Mouse (Mus musculus) hindbrain, embryonic 13.5 days (tissue): Measurements from ENCODE around the gene Naa25. TPM values are rescaled to one million over a fixed set of nuclear protein-coding genes. Genes with fewer than 3 reads are reported as not detected.

ENCODE experiments used
- ATAC-seq: fragments of 200-750 bp; cut with Nextera tagmentation; 2 replicates; pipeline ENCODE4 v1.8.0; 2017; ENCODE audit warnings: moderate TSS enrichment; ENCODE audit not compliant: low FRiP score
- H3K27ac ChIP-seq: fragments of 300-500 bp; sonication (generic); 2 replicates; pipeline ENCODE4 v1.5.1; 2015; ENCODE audit warnings: inconsistent platforms, mild to moderate bottlenecking, moderate library complexity
- H3K27me3 ChIP-seq: fragments of 300-500 bp; sonication (generic); 2 replicates; pipeline ENCODE4 v1.6.1; 2015; ENCODE audit warnings: mild to moderate bottlenecking, inconsistent platforms
- H3K36me3 ChIP-seq: fragments of 300-500 bp; sonication (generic); 2 replicates; pipeline ENCODE4 v1.6.1; 2015; ENCODE audit warnings: mild to moderate bottlenecking, inconsistent platforms
- H3K4me1 ChIP-seq: fragments of 300-500 bp; sonication (generic); replicated peaks from 2 replicates; pipeline ENCODE4 v1.6.1; 2015; ENCODE audit warnings: inconsistent platforms
- H3K4me2 ChIP-seq: fragments of 300-500 bp; sonication (generic); 2 replicates; pipeline ENCODE4 v1.6.1; 2015; ENCODE audit warnings: inconsistent platforms, mild to moderate bottlenecking, moderate library complexity
- H3K4me3 ChIP-seq: fragments of 300-500 bp; sonication (generic); 2 replicates; pipeline ENCODE4 v1.5.1; 2015; ENCODE audit warnings: mild to moderate bottlenecking, inconsistent platforms
- H3K9ac ChIP-seq: fragments of 300-500 bp; sonication (generic); 2 replicates; pipeline ENCODE4 v1.6.1; 2015; ENCODE audit warnings: mild to moderate bottlenecking, inconsistent platforms
- H3K9me3 ChIP-seq: fragments of 300-500 bp; sonication (generic); 2 replicates; pipeline ENCODE4 v1.6.1; 2016; ENCODE audit warnings: inconsistent platforms
- WGBS: fragments of 180-500 bp; shearing (Covaris S2); methylation state at CpG from one replicate; pipeline ENCODE4 v1.1.7; 2015; 5-methylcytosine and 5-hydroxymethylcytosine counted together
- polyA plus RNA-seq: library from polyadenylated mRNA; unstranded; fragments of >200 nt; fragmentation: Nextera tagmentation; extraction: Ambion mirVana; gene quantifications from 2 replicates; pipeline ENCODE4 v1.2.1, GENCODE M21; 2015

Naa25 gene
- polyA plus RNA-seq, 1 experiment from 2014 or later, result 47.7 TPM

DNA sequence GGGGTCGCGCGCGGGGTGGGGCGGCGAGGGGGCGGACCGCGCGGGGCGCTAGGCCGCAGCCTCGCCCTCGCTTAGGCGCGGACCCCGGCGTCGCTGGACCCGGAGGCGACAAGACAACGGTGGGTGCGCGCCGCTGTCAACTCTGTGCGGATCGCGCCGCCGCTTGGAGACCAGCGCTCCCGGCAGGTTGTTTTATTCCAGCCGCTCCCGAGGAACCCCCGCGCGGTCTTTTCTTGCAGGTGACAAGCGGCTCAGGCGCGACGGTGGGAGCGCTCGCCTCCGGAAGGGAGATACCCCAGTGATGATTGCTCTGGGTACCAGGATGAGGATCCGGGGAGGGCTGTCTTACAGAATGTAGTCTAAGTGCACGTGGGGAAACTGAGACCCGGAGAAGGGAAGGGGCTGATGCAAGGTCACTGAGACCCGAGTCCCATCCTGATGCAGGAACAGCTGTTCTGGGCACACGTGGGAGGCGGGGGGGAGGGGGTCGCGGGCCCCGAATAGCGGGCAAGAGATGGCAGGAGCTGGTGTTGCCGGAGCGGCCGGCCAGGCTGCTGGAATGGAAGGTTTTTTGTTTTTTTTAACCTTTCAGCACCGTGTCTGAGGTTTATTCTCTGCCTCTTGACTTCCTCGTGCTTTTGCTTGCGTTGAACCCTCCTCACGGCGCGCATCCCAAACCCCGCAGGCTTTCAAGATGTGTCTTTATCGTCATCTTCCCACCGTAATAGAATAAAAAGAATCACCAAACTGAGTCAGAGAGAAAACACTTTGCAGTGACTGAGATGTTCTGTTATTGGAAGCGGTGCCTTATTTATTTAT, 619 bp downstream of the Naa25 start:
- Histone ChIP-seq H3K4me3 (peak overlapping the region; percentile 95), H3K4me1 (peaks cover 28% of the 10 kb centered on the region)

DNA sequence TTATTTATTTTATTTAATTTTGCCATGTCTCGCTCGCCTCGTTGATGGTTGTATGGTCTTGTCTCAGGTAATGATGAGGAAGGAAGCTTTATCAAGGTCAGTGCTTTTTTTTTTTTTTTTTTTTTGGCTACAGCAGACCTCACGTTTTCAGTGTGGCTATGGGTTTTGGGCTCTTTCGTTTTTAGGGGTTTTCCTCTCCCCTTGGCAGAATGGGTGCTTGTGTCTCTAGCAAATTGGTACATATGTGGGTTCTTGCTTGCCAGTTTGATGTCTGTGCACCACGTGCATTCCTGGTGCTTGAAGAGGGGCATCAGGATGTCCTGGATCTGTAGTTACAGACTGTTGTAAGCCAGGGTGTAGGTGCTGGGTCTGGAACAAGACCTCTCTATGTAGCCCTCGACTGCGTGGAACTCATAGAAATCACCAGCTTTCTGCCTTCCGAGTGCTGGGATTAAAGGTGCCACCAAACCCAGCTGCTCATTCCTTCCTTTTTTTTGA, 1.3 kb downstream of the Naa25 start:
- WGBS, result 66% methylated on average over 9 of the region's 9 CpGs
- H3K9me3 ChIP-seq, result no peaks in the 10 kb centered on the region
- peak overlapping the region; percentile 93 for H3K4me2 ChIP-seq
- H3K4me1 ChIP-seq, result peaks cover 28% of the 10 kb centered on the region
- no peak overlapping the region for H3K27ac ChIP-seq
- peak overlapping the region; percentile 94 for H3K9ac ChIP-seq
- peaks cover 4% of the 10 kb centered on the region for H3K36me3 ChIP-seq
- ATAC-seq, result no peak
- H3K27me3 ChIP-seq, result no peaks in the 10 kb centered on the region
- H3K4me3 ChIP-seq, result peak overlapping the region; percentile 95

More for the DNA sequence above, 619 bp downstream of the Naa25 start:
- peak overlapping the region; percentile 93 for H3K4me2 ChIP-seq
- peaks cover 4% of the 10 kb centered on the region for H3K36me3 ChIP-seq
- WGBS, result under 1% methylated on average over 67 of the region's 67 CpGs
- no peaks in the 10 kb centered on the region for H3K27me3 ChIP-seq
- peak; percentile 83 for ATAC-seq
- peak overlapping the region; percentile 94 for H3K9ac ChIP-seq
- no peaks in the 10 kb centered on the region for H3K9me3 ChIP-seq
- H3K27ac ChIP-seq, result peak overlapping the region; percentile 77

DNA sequence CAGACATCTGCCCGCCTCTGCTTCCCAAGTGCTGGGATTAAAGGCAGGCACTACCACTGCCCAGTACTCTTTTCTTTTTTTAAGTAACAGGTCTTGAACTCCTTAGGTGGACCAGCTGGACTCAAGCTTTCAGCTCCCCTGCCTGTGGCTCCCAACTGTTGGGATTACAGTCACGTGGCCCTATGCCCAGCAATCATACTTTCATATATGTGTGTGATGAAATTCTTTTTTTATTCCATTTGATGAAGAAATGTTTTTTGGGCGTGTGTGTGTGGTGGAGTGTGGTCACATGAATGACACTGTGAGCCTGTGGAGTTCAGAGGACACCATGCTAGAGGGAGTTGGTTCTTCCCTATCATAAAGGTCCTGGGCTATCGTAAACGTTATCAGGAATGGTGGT, 1.8 kb downstream of the Naa25 start:
- Histone ChIP-seq H3K4me2 (peak overlapping the region; percentile 93), H3K27me3 (no peaks in the 10 kb centered on the region), H3K27ac (no peak overlapping the region), H3K9me3 (no peaks in the 10 kb centered on the region), H3K4me1 (peaks cover 28% of the 10 kb centered on the region), H3K9ac (peak overlapping the region; percentile 94), H3K36me3 (peaks cover 4% of the 10 kb centered on the region), H3K4me3 (peak overlapping the region; percentile 95)
- 93% methylated on average over 5 of the region's 5 CpGs for WGBS
- no peak for ATAC-seq

DNA sequence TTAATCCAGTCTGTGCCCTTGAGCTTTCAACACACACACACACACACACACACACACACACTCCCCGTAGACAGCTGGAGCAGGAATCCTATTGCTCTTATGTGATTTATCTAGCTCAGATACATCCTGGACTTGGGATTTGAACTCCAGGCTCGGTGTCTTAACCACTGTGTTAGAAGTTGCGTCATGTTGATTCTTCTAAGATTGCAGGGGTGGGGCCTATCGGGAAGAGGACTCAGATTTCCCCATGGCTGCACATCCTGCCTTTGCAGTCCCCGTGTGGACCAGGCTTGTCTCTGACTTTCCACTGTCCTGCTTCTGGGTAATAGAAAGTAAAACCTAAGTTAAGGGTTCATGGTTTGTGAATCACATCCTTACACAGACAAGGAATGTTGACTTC, 2.3 kb downstream of the Naa25 start:
- Histone ChIP-seq H3K27me3 (no peaks in the 10 kb centered on the region), H3K9ac (no peak overlapping the region), H3K4me2 (no peak overlapping the region), H3K36me3 (peaks cover 4% of the 10 kb centered on the region), H3K4me3 (no peak overlapping the region), H3K27ac (no peak overlapping the region), H3K4me1 (peaks cover 28% of the 10 kb centered on the region), H3K9me3 (no peaks in the 10 kb centered on the region)
- no peak for ATAC-seq
- WGBS, result 74% methylated on average over 5 of the region's 5 CpGs

DNA sequence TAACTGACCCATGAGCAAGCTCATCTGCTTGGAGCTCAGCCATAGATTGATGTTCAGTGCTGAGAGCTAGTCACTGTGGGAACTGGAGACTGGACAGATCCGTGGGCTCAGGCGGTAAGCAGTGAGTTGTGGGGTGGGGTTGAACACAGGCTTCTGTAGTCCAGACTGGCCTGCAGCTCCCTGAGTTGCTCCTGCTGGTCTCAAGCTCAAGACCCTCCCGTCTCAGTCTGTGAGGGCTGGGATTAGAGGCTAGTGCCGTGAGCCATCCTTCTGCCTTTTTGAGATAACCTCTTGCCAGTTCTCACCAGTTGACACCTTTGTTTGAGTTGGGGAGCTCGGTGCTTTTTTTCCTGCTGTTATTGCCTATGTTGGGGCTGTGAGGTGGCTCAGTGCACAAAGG, 3.1 kb downstream of the Naa25 start:
- no peak overlapping the region for H3K4me3 ChIP-seq
- H3K36me3 ChIP-seq, result peaks cover 4% of the 10 kb centered on the region
- H3K9me3 ChIP-seq, result no peaks in the 10 kb centered on the region
- H3K4me1 ChIP-seq, result peaks cover 28% of the 10 kb centered on the region
- no peaks in the 10 kb centered on the region for H3K27me3 ChIP-seq
- no peak overlapping the region for H3K27ac ChIP-seq
- WGBS, result 86% methylated on average over 5 of the region's 5 CpGs
- H3K9ac ChIP-seq, result no peak overlapping the region
- ATAC-seq, result no peak
- H3K4me2 ChIP-seq, result no peak overlapping the region

DNA sequence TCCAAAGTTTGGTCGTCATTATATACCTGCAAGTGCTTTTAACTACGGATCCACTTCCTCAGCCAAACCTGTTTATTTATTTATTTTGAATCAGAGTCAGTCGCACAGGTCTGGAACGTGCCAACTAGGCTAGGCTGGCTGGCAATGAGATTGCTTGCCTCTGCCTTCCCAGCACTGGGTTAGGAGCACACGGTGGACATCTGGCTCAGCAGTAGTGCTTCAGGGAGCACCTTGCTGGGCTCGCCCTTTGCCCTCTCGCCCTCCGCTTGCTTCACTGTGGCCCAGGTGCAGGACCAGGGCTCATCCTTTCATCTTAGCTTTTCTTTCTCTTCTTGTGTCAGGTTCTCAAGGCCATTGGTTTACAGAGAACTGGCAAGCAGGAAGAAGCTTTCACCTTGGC, 10.1 kb downstream of the Naa25 start:
- Histone ChIP-seq H3K4me1 (no peaks in the 10 kb centered on the region), H3K4me3 (no peak overlapping the region), H3K36me3 (peaks cover 57% of the 10 kb centered on the region), H3K4me2 (no peak overlapping the region), H3K27ac (no peak overlapping the region), H3K9me3 (no peaks in the 10 kb centered on the region), H3K27me3 (no peaks in the 10 kb centered on the region), H3K9ac (no peak overlapping the region)
- WGBS, result 95% methylated on average over 8 of the region's 8 CpGs
- ATAC-seq, result no peak

DNA sequence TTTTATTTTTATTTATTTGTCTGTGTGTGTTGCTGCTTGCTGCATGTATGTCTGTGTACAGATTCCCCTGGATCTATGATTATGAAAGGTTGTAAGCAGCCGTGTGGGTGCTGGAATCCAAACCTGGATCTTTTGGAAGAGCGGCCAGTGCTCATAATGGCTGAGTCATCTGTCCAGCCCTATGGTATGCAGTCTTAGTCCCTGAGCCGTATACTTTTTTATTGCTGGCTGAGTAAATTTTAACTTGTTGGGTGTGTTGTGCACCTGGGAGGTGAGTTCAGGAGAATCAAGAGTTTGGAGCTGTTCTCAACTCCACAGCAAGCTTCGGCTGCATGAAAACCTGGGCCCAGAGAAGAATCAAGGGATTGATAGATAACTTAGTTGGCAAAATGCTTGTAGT, 13.2 kb downstream of the Naa25 start:
- Histone ChIP-seq H3K36me3 (peaks cover 85% of the 10 kb centered on the region), H3K4me2 (no peak overlapping the region), H3K9ac (no peak overlapping the region), H3K9me3 (no peaks in the 10 kb centered on the region), H3K27ac (no peak overlapping the region), H3K4me1 (no peaks in the 10 kb centered on the region), H3K27me3 (no peaks in the 10 kb centered on the region), H3K4me3 (no peak overlapping the region)
- ATAC-seq, result no peak
- WGBS, result 93% methylated on average over 4 of the region's 4 CpGs

DNA sequence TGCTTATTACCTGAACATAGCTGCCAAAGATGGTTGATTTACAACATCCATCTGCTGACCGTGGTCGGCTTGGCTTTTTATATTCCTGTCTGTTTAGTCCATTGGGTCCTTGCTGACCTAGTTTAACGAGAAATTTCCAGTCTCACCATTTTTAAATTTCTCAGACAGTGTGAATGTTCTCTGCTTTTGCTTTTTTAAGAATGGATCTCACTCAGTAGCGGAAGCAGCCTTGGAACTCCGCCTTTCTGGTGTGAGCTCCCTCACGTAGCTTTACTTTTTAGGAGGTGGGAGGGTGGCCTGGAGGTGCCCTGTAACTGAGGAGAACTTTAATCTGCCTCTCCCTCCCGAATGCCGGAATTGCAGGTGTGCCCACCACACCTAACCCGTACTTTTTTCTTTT, 23.0 kb downstream of the Naa25 start:
- H3K36me3 ChIP-seq, result peaks cover 99% of the 10 kb centered on the region
- no peaks in the 10 kb centered on the region for H3K9me3 ChIP-seq
- H3K9ac ChIP-seq, result no peak overlapping the region
- no peak overlapping the region for H3K4me2 ChIP-seq
- no peaks in the 10 kb centered on the region for H3K4me1 ChIP-seq
- WGBS, result 95% methylated on average over 9 of the region's 9 CpGs
- H3K27ac ChIP-seq, result no peak overlapping the region
- H3K4me3 ChIP-seq, result no peak overlapping the region
- no peak for ATAC-seq
- no peaks in the 10 kb centered on the region for H3K27me3 ChIP-seq

DNA sequence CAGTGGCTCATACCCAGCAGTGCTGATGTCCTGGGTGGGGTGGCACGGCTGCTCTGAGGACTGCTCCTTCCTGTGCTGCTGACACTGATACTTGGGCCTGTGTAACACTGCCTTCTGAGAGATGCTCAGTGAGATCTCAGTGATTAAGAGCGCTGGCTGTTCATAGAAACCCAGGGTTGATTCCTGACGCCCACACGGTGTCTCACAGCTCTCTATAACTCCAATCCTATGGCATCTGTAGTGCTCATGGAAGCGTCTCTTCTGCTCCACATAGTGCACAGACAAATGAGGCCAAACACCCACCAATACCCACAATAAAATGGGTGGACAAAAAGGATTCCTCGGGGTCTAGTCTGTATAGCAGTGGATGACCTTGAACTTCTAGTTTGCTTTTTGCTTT, 25.1 kb downstream of the Naa25 start:
- Histone ChIP-seq H3K4me3 (no peak overlapping the region), H3K9me3 (no peaks in the 10 kb centered on the region), H3K36me3 (peaks cover 99% of the 10 kb centered on the region), H3K27ac (no peak overlapping the region), H3K4me2 (no peak overlapping the region), H3K9ac (no peak overlapping the region), H3K4me1 (no peaks in the 10 kb centered on the region), H3K27me3 (no peaks in the 10 kb centered on the region)
- no peak for ATAC-seq
- WGBS, result 93% methylated on average over 6 of the region's 6 CpGs

DNA sequence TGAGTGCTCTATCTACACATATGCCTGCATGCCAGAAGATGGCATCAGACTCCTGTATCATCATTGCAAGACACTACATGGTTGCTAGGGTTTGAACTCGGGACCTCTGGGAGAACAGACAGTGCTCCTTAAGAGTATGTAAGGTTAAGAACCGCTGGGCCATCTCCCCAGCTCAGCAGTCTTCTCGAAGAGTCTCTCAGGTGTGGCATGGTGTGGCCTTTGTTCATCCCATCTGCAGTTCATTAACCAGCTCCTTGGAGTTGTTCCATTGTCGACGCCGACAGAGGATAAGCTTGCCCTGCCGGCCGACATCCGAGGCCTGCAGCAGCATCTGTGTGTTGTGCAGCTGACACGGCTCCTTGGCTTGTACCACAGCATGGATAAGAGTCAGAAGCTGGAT, 25.6 kb downstream of the Naa25 start:
- no peak for ATAC-seq
- H3K4me3 ChIP-seq, result no peak overlapping the region
- H3K27me3 ChIP-seq, result no peaks in the 10 kb centered on the region
- H3K4me1 ChIP-seq, result no peaks in the 10 kb centered on the region
- H3K4me2 ChIP-seq, result no peak overlapping the region
- H3K9me3 ChIP-seq, result no peaks in the 10 kb centered on the region
- H3K36me3 ChIP-seq, result peaks cover 99% of the 10 kb centered on the region
- H3K9ac ChIP-seq, result no peak overlapping the region
- no peak overlapping the region for H3K27ac ChIP-seq
- 94% methylated on average over 10 of the region's 10 CpGs for WGBS

DNA sequence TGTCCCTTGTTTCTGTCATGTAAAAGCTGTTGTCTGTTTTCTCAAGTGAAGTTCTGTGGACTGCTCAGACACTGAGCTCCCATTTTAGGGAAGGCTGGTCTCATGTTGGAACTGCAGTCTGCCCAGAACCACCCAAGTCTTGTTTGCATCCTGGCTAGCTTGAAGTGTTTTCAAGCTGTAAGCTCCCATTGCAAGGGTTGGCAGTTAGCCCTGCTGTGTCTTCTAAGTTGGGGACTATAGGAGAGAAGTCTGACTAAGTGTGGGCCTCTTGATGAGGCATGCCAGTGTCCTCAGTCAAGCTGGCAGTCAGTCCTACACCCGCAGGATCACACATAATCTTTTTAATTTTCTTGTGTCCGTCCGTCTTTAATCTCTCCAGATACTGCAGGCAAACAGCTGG, 31.2 kb downstream of the Naa25 start:
- no peak overlapping the region for H3K27ac ChIP-seq
- H3K4me3 ChIP-seq, result no peak overlapping the region
- no peak overlapping the region for H3K4me2 ChIP-seq
- ATAC-seq, result no peak
- no peak overlapping the region for H3K9ac ChIP-seq
- H3K4me1 ChIP-seq, result no peaks in the 10 kb centered on the region
- 87% methylated on average over 3 of the region's 3 CpGs for WGBS
- peaks cover 99% of the 10 kb centered on the region for H3K36me3 ChIP-seq
- no peaks in the 10 kb centered on the region for H3K27me3 ChIP-seq
- no peaks in the 10 kb centered on the region for H3K9me3 ChIP-seq

DNA sequence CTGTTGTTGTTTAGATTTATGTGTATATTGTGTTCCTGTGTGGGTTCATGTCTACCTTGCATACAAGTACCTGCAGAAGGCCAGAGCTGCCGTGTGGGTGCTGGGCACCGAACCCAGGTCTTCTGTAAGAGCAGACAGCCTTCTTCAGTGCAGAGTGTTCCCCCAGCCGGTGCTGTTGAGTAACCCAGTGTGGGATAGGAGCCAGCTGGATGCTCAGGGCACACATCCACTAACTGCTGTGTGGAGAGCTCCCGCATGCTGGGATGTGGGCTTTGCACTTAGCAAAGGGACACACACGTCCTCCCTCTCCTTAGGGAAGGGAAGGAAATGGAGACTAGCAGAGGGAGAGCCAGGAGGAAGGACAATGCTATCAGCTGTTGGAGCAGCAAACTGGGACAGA, 40.4 kb downstream of the Naa25 start:
- Histone ChIP-seq H3K36me3 (peaks cover 84% of the 10 kb centered on the region), H3K4me2 (no peak overlapping the region), H3K27me3 (no peaks in the 10 kb centered on the region), H3K4me1 (no peaks in the 10 kb centered on the region), H3K27ac (no peak overlapping the region), H3K9me3 (no peaks in the 10 kb centered on the region), H3K9ac (no peak overlapping the region), H3K4me3 (no peak overlapping the region)
- WGBS, result 88% methylated on average over 5 of the region's 5 CpGs
- ATAC-seq, result no peak

DNA sequence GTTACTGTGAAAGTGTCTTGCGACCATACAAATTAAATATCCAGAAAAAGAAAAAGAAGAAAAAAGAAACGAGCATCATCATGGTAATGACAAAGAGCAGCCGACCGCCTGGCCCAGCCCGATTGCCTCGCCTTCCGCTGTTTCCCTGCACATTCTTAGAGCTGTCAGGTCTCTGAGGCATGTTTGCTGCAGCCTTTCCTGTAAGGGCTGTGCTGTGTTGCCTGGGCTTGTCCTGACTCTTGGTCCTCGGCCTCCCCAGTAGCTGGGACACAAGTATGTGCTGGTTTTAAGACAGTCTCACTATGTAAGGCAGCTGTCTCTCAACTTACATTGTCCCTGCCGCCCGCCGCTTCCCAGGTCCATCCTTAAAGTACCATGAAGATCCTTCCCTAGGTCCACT, 41.0 kb downstream of the Naa25 start:
- no peak overlapping the region for H3K4me2 ChIP-seq
- H3K27ac ChIP-seq, result no peak overlapping the region
- no peak for ATAC-seq
- no peak overlapping the region for H3K9ac ChIP-seq
- WGBS, result 96% methylated on average over 11 of the region's 11 CpGs
- no peaks in the 10 kb centered on the region for H3K9me3 ChIP-seq
- H3K27me3 ChIP-seq, result no peaks in the 10 kb centered on the region
- H3K4me1 ChIP-seq, result no peaks in the 10 kb centered on the region
- peaks cover 84% of the 10 kb centered on the region for H3K36me3 ChIP-seq
- H3K4me3 ChIP-seq, result no peak overlapping the region
